11 mouse cellular contexts compared by ENCODE assay signal in the genomic region with DNA sequence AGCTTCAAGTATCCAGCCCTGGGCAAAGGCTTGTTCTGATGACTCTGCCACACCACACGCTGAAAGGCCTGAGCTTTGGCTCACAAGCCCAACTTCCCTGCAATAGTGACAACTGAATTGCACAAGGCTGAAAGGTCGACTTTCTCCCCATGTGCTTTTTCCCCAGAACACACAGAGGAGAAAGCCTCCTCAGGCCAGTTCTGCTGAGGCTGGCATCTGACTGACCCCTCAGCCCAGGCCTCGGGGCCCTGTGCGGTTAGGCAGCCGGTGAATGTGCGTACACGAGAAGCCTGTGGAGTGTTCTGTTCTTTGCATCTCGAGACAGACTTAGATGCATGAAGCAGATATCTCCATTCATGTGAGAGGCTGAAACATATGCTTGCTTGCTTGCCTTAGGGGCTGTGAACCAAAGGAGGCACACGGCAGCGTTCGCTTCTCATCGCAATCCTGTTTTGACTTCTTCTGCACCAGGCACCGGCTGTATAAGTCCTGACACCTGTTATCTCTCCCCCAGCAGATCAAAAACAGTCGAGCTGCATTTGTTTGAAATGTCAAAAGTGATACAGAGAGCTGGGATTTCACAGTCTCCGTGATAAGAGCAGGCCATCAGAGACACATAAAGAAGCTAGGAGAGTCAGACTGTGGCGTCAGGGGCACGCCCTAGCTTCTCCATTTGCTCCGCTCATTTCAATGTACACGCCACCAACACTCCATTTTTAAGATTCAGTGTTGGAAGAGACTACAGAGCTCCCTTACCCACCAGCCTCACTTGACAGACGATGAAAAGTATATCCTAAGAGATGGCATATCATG. TPM values are rescaled to one million over a fixed set of nuclear protein-coding genes. Genes with fewer than 3 reads are reported as not detected.
DNase-seq lines count a peak whose midpoint lies in the region; ATAC-seq and TF ChIP-seq lines count a peak whose summit lies in the region.
"Had no signal": no experiment of that assay in that cellular context is flagged by ENCODE, and none has a peak within 500 bp of the region (broad histone marks: within the 10 kb centered on the region; RNA-seq: fewer than 3 reads in every experiment).

No protein-coding gene starts in this region.

- H3K4me2 ChIP-seq in forebrain, postnatal 0 days (ENCODE audit: low read depth), result peak overlapping the region; percentile 76
- H3K4me2 ChIP-seq in midbrain, embryonic 15.5 days, result peak overlapping the region; percentile 67
- H3K4me2 ChIP-seq: stomach, embryonic 15.5 days had no signal

- DNase-seq in heart, adult 11 months, result peak; percentile 88
- DNase-seq in heart, postnatal 10 days, result no peak
- DNase-seq in left cerebral cortex, adult 2 months (ENCODE audit: extremely low spot score in 1 of 2, low spot score in 2 of 2), result no peak
- DNase-seq in left cerebral cortex, postnatal 36 days (ENCODE audit: low spot score in 2 of 2), result no peak
- peak; percentile 79 for DNase-seq in forebrain, postnatal 0 days
- DNase-seq in urinary bladder, postnatal 10 days (ENCODE audit: low spot score), result no peak
- DNase-seq in thymus, postnatal 36 days, result no peak
- DNase-seq: lung, postnatal 10 days had no signal

- intact Hi-C loops in heart, postnatal 10 days (cut with DNase I), result loop anchor here (1.0 kb wide), 1 partner anchor 17 kb away; no protein-coding TSS in a partner anchor
- intact Hi-C loops in left cerebral cortex, adult 2 months (cut with DNase I), result loop anchor here (10.0 kb wide), 2 partner anchors 283 to 1537 kb away; no protein-coding TSS in a partner anchor
- intact Hi-C loops in left cerebral cortex, postnatal 36 days (cut with DNase I), result no loop called here

- peaks cover 37% of the 10 kb centered on the region for H3K4me1 ChIP-seq in forebrain, postnatal 0 days (ENCODE audit: insufficient read depth)
- peaks cover 50% of the 10 kb centered on the region for H3K4me1 ChIP-seq in midbrain, embryonic 15.5 days

- H3K9ac ChIP-seq in forebrain, postnatal 0 days, result peak overlapping the region; percentile 31
- no peak overlapping the region for H3K9ac ChIP-seq in midbrain, embryonic 15.5 days
- H3K9ac ChIP-seq: stomach, embryonic 15.5 days had no signal

- TF ChIP-seq CTCF in left cerebral cortex, adult 2 months (IDR thresholded peaks at IDR 0.05), result no peak
- no peak for TF ChIP-seq CTCF in forebrain, postnatal 0 days (IDR thresholded peaks at IDR 0.05; ENCODE audit: low read depth)

- ATAC-seq in forebrain, postnatal 0 days, result peak; percentile 71
- ATAC-seq in midbrain, embryonic 15.5 days (replicated peaks), result 0 out of 2 replicates have a peak, but pooled peaks have one; percentile 14
- ATAC-seq: CD4-positive, CD25-positive, alpha-beta regulatory T cell, adult 4 months had no signal

- peak overlapping the region; percentile 58 for H3K27ac ChIP-seq in left cerebral cortex, adult 2 months
- peak overlapping the region; percentile 91 for H3K27ac ChIP-seq in forebrain, postnatal 0 days (ENCODE audit: low read depth, low read length)
- 0 out of 2 replicates have a peak overlapping the region, but pooled peaks have one; percentile 16 for H3K27ac ChIP-seq in midbrain, embryonic 15.5 days
- H3K27ac ChIP-seq: stomach, embryonic 15.5 days had no signal

- H3K4me3 ChIP-seq in left cerebral cortex, adult 2 months, result 0 out of 2 replicates have a peak overlapping the region, but pooled peaks have one; percentile 5
- H3K4me3 ChIP-seq in forebrain, postnatal 0 days (ENCODE audit: low read depth, low read length), result peak overlapping the region; percentile 48
- peak overlapping the region; percentile 48 for H3K4me3 ChIP-seq in midbrain, embryonic 15.5 days
- H3K4me3 ChIP-seq: stomach, embryonic 15.5 days had no signal

- no peaks in the 10 kb centered on the region; the same call in 1 of the 2 replicates for H3K36me3 ChIP-seq in forebrain, postnatal 0 days (ENCODE audit: insufficient read depth)
- H3K36me3 ChIP-seq in midbrain, embryonic 15.5 days (replicated peaks), result no peaks in the 10 kb centered on the region
- H3K36me3 ChIP-seq: stomach, embryonic 15.5 days had no signal

- H3K27me3 ChIP-seq in forebrain, postnatal 0 days (ENCODE audit: insufficient read depth, low read length), result no peaks in the 10 kb centered on the region
- H3K27me3 ChIP-seq in midbrain, embryonic 15.5 days (replicated peaks), result no peaks in the 10 kb centered on the region
- H3K27me3 ChIP-seq: stomach, embryonic 15.5 days had no signal

- H3K9me3 ChIP-seq in forebrain, postnatal 0 days (ENCODE audit: low read length), result no peaks in the 10 kb centered on the region
- no peaks in the 10 kb centered on the region for H3K9me3 ChIP-seq in midbrain, embryonic 15.5 days
- H3K9me3 ChIP-seq: stomach, embryonic 15.5 days had no signal

- WGBS in forebrain, postnatal 0 days, result 37% methylated on average over 20 of the region's 20 CpGs
- 51% methylated on average over 20 of the region's 20 CpGs for WGBS in midbrain, embryonic 15.5 days

RNA-seq across cellular contexts. Expression of a gene that starts 2.1 kb away (rescaled TPM):
- total RNA-seq in heart, postnatal 10 days (2021), result 1 to 10 TPM; 1.7 to 2.1 TPM
- 1 to 10 TPM; 1.7 to 2.4 TPM for total RNA-seq in left cerebral cortex, adult 2 months (2021)
- 1 to 10 TPM; 1.9 TPM for total RNA-seq in left cerebral cortex, postnatal 36 days (2021)
- 7.3 and 7.4 TPM in 2 replicates for total RNA-seq in forebrain, postnatal 0 days (2014; rRNA removed)
- 7.7 and 7.8 TPM in 2 replicates for polyA plus RNA-seq in forebrain, postnatal 0 days (2015; fragmentation: Nextera tagmentation; extraction: Ambion mirVana)
- 3.8 and 5.2 TPM in 2 replicates for polyA plus RNA-seq in midbrain, embryonic 15.5 days (2015; fragmentation: Nextera tagmentation; extraction: Ambion mirVana)

RNA-seq across cellular contexts. Expression of a gene that starts 2.7 kb away (rescaled TPM):
- 10 to 100 TPM; 24.5 TPM for total RNA-seq in heart, postnatal 10 days (2021)
- total RNA-seq in left cerebral cortex, adult 2 months (2021), result 10 to 100 TPM; 12.6 to 14.6 TPM
- total RNA-seq in left cerebral cortex, postnatal 36 days (2021), result 10 to 100 TPM; 14.2 to 16.9 TPM
- 32.2 and 37.1 TPM in 2 replicates for total RNA-seq in forebrain, postnatal 0 days (2014; rRNA removed)
- 22.0 and 23.3 TPM in 2 replicates for polyA plus RNA-seq in forebrain, postnatal 0 days (2015; fragmentation: Nextera tagmentation; extraction: Ambion mirVana)
- polyA plus RNA-seq in midbrain, embryonic 15.5 days (2015; fragmentation: Nextera tagmentation; extraction: Ambion mirVana), result 30.9 and 31.1 TPM in 2 replicates
- polyA plus RNA-seq: CD4-positive, CD25-positive, alpha-beta regulatory T cell, adult 4 months had no signal

Comparison
In these comparisons a context has a peak if more than half of its experiments do, and no peak if none do; other contexts are left out.
1. DNase-seq: peak in heart, adult 11 months (single experiment) and forebrain, postnatal 0 days (single experiment); none in heart, postnatal 10 days (0 of 2), left cerebral cortex, adult 2 months (0 of 2), left cerebral cortex, postnatal 36 days (0 of 2), urinary bladder, postnatal 10 days (single experiment) and thymus, postnatal 36 days (0 of 2).
2. H3K27ac ChIP-seq: peak in every context shown above with its lines; median percentile 91 in forebrain, postnatal 0 days; 58 in left cerebral cortex, adult 2 months; 16 in midbrain, embryonic 15.5 days.
3. Peak in every context shown above with its lines, with median percentiles within 50 percentile points of each other: H3K4me3 ChIP-seq.